Mouse (Mus musculus): ENCODE measurements around the gene Gsap. TPM values are rescaled to one million over a fixed set of nuclear protein-coding genes. Genes with fewer than 3 reads are reported as not detected.
A peak's percentile ranks its signal among the peaks of the same experiment; 100 is the strongest.
"Not testable (repeated sequence)": the region's sequence is repeated elsewhere in the genome, so short reads cannot be mapped to it uniquely, and the experiment has no call there.

Gene Gsap
- polyA plus RNA-seq, 1 experiment from 2014 or later = 3.6 TPM

GRCm38 (mm10) chr5:21270756-21271155 lies 84.7 kb downstream of the Gsap start:
- Histone ChIP-seq H3K4me1 (ENCODE audit: control insufficient read depth, insufficient read depth, low read length) (no peaks in the 10 kb centered on the region), H3K27me3 (replicated peaks; ENCODE audit: control insufficient read depth, insufficient read depth, low read length) (no peaks in the 10 kb centered on the region), H3K9me3 (ENCODE audit: control insufficient read depth, low read length) (no peaks in the 10 kb centered on the region), H3K9ac (ENCODE audit: low read depth, low read length) (no peak overlapping the region), H3K27ac (replicated peaks; ENCODE audit: low read depth, low read length) (no peak overlapping the region), H3K36me3 (ENCODE audit: control insufficient read depth, insufficient read depth, low read length) (no peaks in the 10 kb centered on the region), H3K4me2 (ENCODE audit: low read depth, low read length) (no peak overlapping the region), H3K4me3 (ENCODE audit: low read depth, low read length) (no peak overlapping the region)
- DNase-seq (ENCODE audit: low spot score) = no peak
- ATAC-seq (ENCODE audit: low read depth) = no peak
- WGBS = 68% methylated on average over 4 of the region's 4 CpGs

GRCm38 (mm10) chr5:21271386-21272354 lies 85.6 kb downstream of the Gsap start:
- H3K4me3 ChIP-seq (ENCODE audit: low read depth, low read length) = no peak overlapping the region
- H3K36me3 ChIP-seq (ENCODE audit: control insufficient read depth, insufficient read depth, low read length) = no peaks in the 10 kb centered on the region
- H3K4me2 ChIP-seq (ENCODE audit: low read depth, low read length) = no peak overlapping the region
- H3K9ac ChIP-seq (ENCODE audit: low read depth, low read length) = no peak overlapping the region
- no peak overlapping the region for H3K27ac ChIP-seq (replicated peaks; ENCODE audit: low read depth, low read length)
- WGBS = 48% methylated on average over 9 of the region's 9 CpGs
- H3K4me1 ChIP-seq (ENCODE audit: control insufficient read depth, insufficient read depth, low read length) = no peaks in the 10 kb centered on the region
- no peaks in the 10 kb centered on the region for H3K27me3 ChIP-seq (replicated peaks; ENCODE audit: control insufficient read depth, insufficient read depth, low read length)
- ATAC-seq (ENCODE audit: low read depth) (peak; percentile 62), DNase-seq (ENCODE audit: low spot score) (no peak)
- no peaks in the 10 kb centered on the region for H3K9me3 ChIP-seq (ENCODE audit: control insufficient read depth, low read length)

- not testable (repeated sequence) for H3K27me3 ChIP-seq (replicated peaks; ENCODE audit: control insufficient read depth, insufficient read depth, low read length); H3K9ac ChIP-seq (ENCODE audit: low read depth, low read length); H3K4me1 ChIP-seq (ENCODE audit: control insufficient read depth, insufficient read depth, low read length); H3K4me2 ChIP-seq (ENCODE audit: low read depth, low read length); H3K36me3 ChIP-seq (ENCODE audit: control insufficient read depth, insufficient read depth, low read length); H3K27ac ChIP-seq (replicated peaks; ENCODE audit: low read depth, low read length); ATAC-seq (ENCODE audit: low read depth); H3K4me3 ChIP-seq (ENCODE audit: low read depth, low read length); DNase-seq (ENCODE audit: low spot score); H3K9me3 ChIP-seq (ENCODE audit: control insufficient read depth, low read length)
- WGBS = 43% methylated on average over 2 of the region's 2 CpGs
These were observed 91.6 kb downstream of the Gsap start for GRCm38 (mm10) chr5:21277685-21278084.

- H3K4me2 ChIP-seq (ENCODE audit: low read depth, low read length) = no peak overlapping the region
- DNase-seq (ENCODE audit: low spot score) (no peak), ATAC-seq (ENCODE audit: low read depth) (no peak)
- H3K9ac ChIP-seq (ENCODE audit: low read depth, low read length) = no peak overlapping the region
- no peaks in the 10 kb centered on the region for H3K9me3 ChIP-seq (ENCODE audit: control insufficient read depth, low read length)
- H3K36me3 ChIP-seq (ENCODE audit: control insufficient read depth, insufficient read depth, low read length) = no peaks in the 10 kb centered on the region
- H3K4me1 ChIP-seq (ENCODE audit: control insufficient read depth, insufficient read depth, low read length) = no peaks in the 10 kb centered on the region
- 87% methylated on average over 12 of the region's 12 CpGs for WGBS
- H3K27me3 ChIP-seq (replicated peaks; ENCODE audit: control insufficient read depth, insufficient read depth, low read length) = no peaks in the 10 kb centered on the region
- no peak overlapping the region for H3K27ac ChIP-seq (replicated peaks; ENCODE audit: low read depth, low read length)
- H3K4me3 ChIP-seq (ENCODE audit: low read depth, low read length) = no peak overlapping the region
These were observed 97.5 kb downstream of the Gsap start for GRCm38 (mm10) chr5:21283356-21284062.

- H3K9ac ChIP-seq (ENCODE audit: low read depth, low read length) = no peak overlapping the region
- no peak for DNase-seq (ENCODE audit: low spot score)
- ATAC-seq (ENCODE audit: low read depth) = no peak
- WGBS = 73% methylated on average over 7 of the region's 7 CpGs
- H3K27ac ChIP-seq (replicated peaks; ENCODE audit: low read depth, low read length) = no peak overlapping the region
- H3K4me1 ChIP-seq (ENCODE audit: control insufficient read depth, insufficient read depth, low read length) = no peaks in the 10 kb centered on the region
- no peaks in the 10 kb centered on the region for H3K36me3 ChIP-seq (ENCODE audit: control insufficient read depth, insufficient read depth, low read length)
- no peak overlapping the region for H3K4me3 ChIP-seq (ENCODE audit: low read depth, low read length)
- H3K4me2 ChIP-seq (ENCODE audit: low read depth, low read length) = no peak overlapping the region
- H3K9me3 ChIP-seq (ENCODE audit: control insufficient read depth, low read length) = no peaks in the 10 kb centered on the region
- no peaks in the 10 kb centered on the region for H3K27me3 ChIP-seq (replicated peaks; ENCODE audit: control insufficient read depth, insufficient read depth, low read length)
These were observed 102.8 kb downstream of the Gsap start for GRCm38 (mm10) chr5:21288658-21289435.

GRCm38 (mm10) chr5:21290594-21290993 lies 104.5 kb downstream of the Gsap start:
- no peak overlapping the region for H3K4me2 ChIP-seq (ENCODE audit: low read depth, low read length)
- H3K4me3 ChIP-seq (ENCODE audit: low read depth, low read length) = no peak overlapping the region
- no peak overlapping the region for H3K27ac ChIP-seq (replicated peaks; ENCODE audit: low read depth, low read length)
- no peak overlapping the region for H3K9ac ChIP-seq (ENCODE audit: low read depth, low read length)
- DNase-seq (ENCODE audit: low spot score) (no peak), ATAC-seq (ENCODE audit: low read depth) (no peak)
- no peaks in the 10 kb centered on the region for H3K36me3 ChIP-seq (ENCODE audit: control insufficient read depth, insufficient read depth, low read length)
- H3K9me3 ChIP-seq (ENCODE audit: control insufficient read depth, low read length) = no peaks in the 10 kb centered on the region
- no peaks in the 10 kb centered on the region for H3K4me1 ChIP-seq (ENCODE audit: control insufficient read depth, insufficient read depth, low read length)
- 83% methylated on average over 8 of the region's 8 CpGs for WGBS
- H3K27me3 ChIP-seq (replicated peaks; ENCODE audit: control insufficient read depth, insufficient read depth, low read length) = no peaks in the 10 kb centered on the region

DNA sequence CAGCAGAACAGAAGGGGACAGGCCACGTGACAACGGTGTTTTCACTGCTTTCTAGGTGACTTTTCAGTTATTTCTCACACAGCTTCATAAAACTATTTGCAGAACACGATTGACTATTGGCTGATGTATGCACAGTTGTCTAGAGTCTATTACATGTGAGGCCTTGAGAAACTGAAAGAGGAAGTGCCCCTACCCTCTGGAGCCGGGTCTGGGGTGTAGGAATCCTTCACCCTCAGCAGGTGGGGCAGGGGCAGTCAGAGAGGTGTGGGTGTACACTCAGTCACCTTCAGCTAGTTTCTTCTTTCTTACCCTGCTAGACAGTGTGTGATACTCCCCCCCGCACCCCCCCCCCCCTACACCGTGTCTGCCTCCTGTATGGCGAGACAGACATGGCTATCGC lies 109.6 kb downstream of the Gsap start:
- DNase-seq (ENCODE audit: low spot score) = no peak
- H3K4me3 ChIP-seq (ENCODE audit: low read depth, low read length) = no peak overlapping the region
- H3K36me3 ChIP-seq (ENCODE audit: control insufficient read depth, insufficient read depth, low read length) = no peaks in the 10 kb centered on the region
- no peaks in the 10 kb centered on the region for H3K9me3 ChIP-seq (ENCODE audit: control insufficient read depth, low read length)
- H3K4me1 ChIP-seq (ENCODE audit: control insufficient read depth, insufficient read depth, low read length) = no peaks in the 10 kb centered on the region
- H3K27ac ChIP-seq (replicated peaks; ENCODE audit: low read depth, low read length) = no peak overlapping the region
- WGBS = 86% methylated on average over 7 of the region's 8 CpGs
- no peak overlapping the region for H3K9ac ChIP-seq (ENCODE audit: low read depth, low read length)
- ATAC-seq (ENCODE audit: low read depth) = no peak
- H3K4me2 ChIP-seq (ENCODE audit: low read depth, low read length) = no peak overlapping the region
- H3K27me3 ChIP-seq (replicated peaks; ENCODE audit: control insufficient read depth, insufficient read depth, low read length) = no peaks in the 10 kb centered on the region

DNA sequence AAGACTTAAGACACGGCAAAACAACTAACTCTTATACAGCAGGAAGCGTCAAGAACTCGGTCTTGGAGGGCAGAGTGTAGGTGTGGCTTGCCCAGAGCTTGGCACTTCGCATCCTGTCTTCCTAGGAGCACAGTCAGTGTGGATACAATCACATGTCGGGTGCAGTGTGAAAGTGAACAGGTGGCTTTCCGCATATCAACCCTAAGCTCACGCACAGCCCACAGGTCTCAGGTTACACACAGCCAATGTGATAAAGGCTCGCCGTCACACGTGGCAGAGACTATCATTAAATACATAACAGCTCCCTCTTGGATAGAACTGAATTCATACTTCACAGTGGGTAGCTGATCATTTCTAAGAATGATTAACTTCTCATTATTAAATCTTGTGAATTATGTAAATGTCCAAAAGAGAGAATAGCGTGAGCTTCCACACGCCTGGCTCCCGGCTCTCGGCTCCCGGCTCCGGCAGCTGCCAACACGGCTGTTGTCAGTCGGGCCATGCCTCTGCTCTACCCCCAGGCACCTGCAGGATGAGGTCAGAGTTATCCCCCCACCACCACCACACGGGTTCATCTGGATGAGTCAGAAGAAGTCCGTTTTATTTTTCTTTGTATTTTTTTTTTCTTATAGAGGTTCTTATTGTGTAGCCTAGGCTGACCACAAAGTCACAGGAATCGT lies 113.2 kb downstream of the Gsap start:
- WGBS = 60% methylated on average over 21 of the region's 21 CpGs
- DNase-seq (ENCODE audit: low spot score) (peak; percentile 57), ATAC-seq (ENCODE audit: low read depth) (peak; percentile 89)

More for the DNA sequence above, 113.2 kb downstream of the Gsap start:
- H3K4me2 ChIP-seq (ENCODE audit: low read depth, low read length) = no peak overlapping the region
- H3K36me3 ChIP-seq (ENCODE audit: control insufficient read depth, insufficient read depth, low read length) = no peaks in the 10 kb centered on the region
- H3K4me1 ChIP-seq (ENCODE audit: control insufficient read depth, insufficient read depth, low read length) = no peaks in the 10 kb centered on the region
- no peaks in the 10 kb centered on the region for H3K9me3 ChIP-seq (ENCODE audit: control insufficient read depth, low read length)
- no peak overlapping the region for H3K27ac ChIP-seq (replicated peaks; ENCODE audit: low read depth, low read length)
- H3K9ac ChIP-seq (ENCODE audit: low read depth, low read length) = no peak overlapping the region
- H3K4me3 ChIP-seq (ENCODE audit: low read depth, low read length) = no peak overlapping the region
- no peaks in the 10 kb centered on the region for H3K27me3 ChIP-seq (replicated peaks; ENCODE audit: control insufficient read depth, insufficient read depth, low read length)
